Mouse (Mus musculus) CH12.LX (cell line): Measurements from ENCODE around the gene Gmpr.

ENCODE experiments used
- CTCF ChIP-seq, 2 experiments: IDR thresholded peaks in 1 of 2; conservative IDR thresholded peaks in 1 of 2; 2 replicates each; pipeline ENCODE4 v1.5.1; 2011 to 2012; ENCODE audit warnings: low read depth in 2 of 2, low read length in 2 of 2, improper control_type of control experiment in 1 of 2, inconsistent platforms in 1 of 2, mild to moderate bottlenecking in 1 of 2, moderate library complexity in 1 of 2
- E2F4 ChIP-seq: IDR thresholded peaks from 2 replicates; pipeline ENCODE4 v1.6.1; 2011; ENCODE audit warnings: low read depth, low read length, improper control_type of control experiment; ENCODE audit not compliant: insufficient replicate concordance
- EP300 ChIP-seq: IDR thresholded peaks from 2 replicates; pipeline ENCODE4 v1.6.1; 2011; ENCODE audit warnings: low read length, improper control_type of control experiment
- GABPA ChIP-seq: IDR thresholded peaks from 2 replicates; pipeline ENCODE4 v1.6.1; 2012; ENCODE audit warnings: low read depth, low read length, improper control_type of control experiment, inconsistent platforms; ENCODE audit not compliant: insufficient replicate concordance
- JUND ChIP-seq: conservative IDR thresholded peaks from 2 replicates; pipeline ENCODE4 v1.6.1; 2011; ENCODE audit warnings: low read depth, low read length, improper control_type of control experiment
- MAFK ChIP-seq: IDR thresholded peaks from 2 replicates; pipeline ENCODE4 v1.6.1; 2011; ENCODE audit warnings: low read length, improper control_type of control experiment; ENCODE audit not compliant: insufficient replicate concordance
- MAX ChIP-seq: IDR thresholded peaks from 2 replicates; pipeline ENCODE4 v1.6.1; 2011; ENCODE audit warnings: low read length, improper control_type of control experiment
- POLR2A ChIP-seq: IDR thresholded peaks from 2 replicates; pipeline ENCODE4 v1.6.1; 2011; ENCODE audit warnings: low read depth, mild to moderate bottlenecking, improper control_type of control experiment, low read length
- RCOR1 ChIP-seq: conservative IDR thresholded peaks from 2 replicates; pipeline ENCODE4 v1.6.1; 2012; ENCODE audit warnings: low read depth, mild to moderate bottlenecking, inconsistent platforms, low read length, improper control_type of control experiment
- SIN3A ChIP-seq: IDR thresholded peaks from 2 replicates; pipeline ENCODE4 v1.6.1; 2012; ENCODE audit warnings: low read length, improper control_type of control experiment, inconsistent platforms
- USF1 ChIP-seq: IDR thresholded peaks from 2 replicates; pipeline ENCODE4 v1.6.1; 2014; ENCODE audit warnings: low read depth, mild to moderate bottlenecking, inconsistent platforms, low read length, improper control_type of control experiment
- ZMIZ1 ChIP-seq: IDR thresholded peaks from 2 replicates; pipeline ENCODE4 v1.6.1; 2012; ENCODE audit warnings: low read depth, mild to moderate bottlenecking, inconsistent platforms, low read length, improper control_type of control experiment

- TF ChIP-seq MAFK = no peak
- no peak for TF ChIP-seq MAX
- no peak for TF ChIP-seq POLR2A
- no peak for TF ChIP-seq RCOR1
- no peak for TF ChIP-seq CTCF (conservative IDR thresholded peaks at IDR 0.05 in 1 of 2, IDR thresholded peaks at IDR 0.05 in 1 of 2; ENCODE audit: low read depth in 2 of 2, low read length in 2 of 2)
- TF ChIP-seq USF1 = no peak
- no peak for TF ChIP-seq SIN3A
- TF ChIP-seq JUND = no peak
- no peak for TF ChIP-seq ZMIZ1
- no peak for TF ChIP-seq E2F4
- no peak for TF ChIP-seq EP300
- no peak for TF ChIP-seq GABPA
Observed at GRCm38 (mm10) chr13:45475297-45475696, 31.9 kb upstream of the Gmpr start.
